10 mouse cellular contexts compared by ENCODE assay signal in genomic region chr4:116015996-116016395, GRCm38 (mm10). TPM values are rescaled to one million over a fixed set of nuclear protein-coding genes. Genes with fewer than 3 reads are reported as not detected.
A peak's percentile ranks its signal among the peaks of the same experiment; 100 is the strongest.
DNase-seq lines count a peak whose midpoint lies in the region; ATAC-seq and TF ChIP-seq lines count a peak whose summit lies in the region.
"Had no signal": no experiment of that assay in that cellular context is flagged by ENCODE, and none has a peak within 500 bp of the region (broad histone marks: within the 10 kb centered on the region; RNA-seq: fewer than 3 reads in every experiment).

No protein-coding gene starts in this region.

- no peaks in the 10 kb centered on the region for H3K36me3 ChIP-seq in lung, embryonic 14.5 days (ENCODE audit: insufficient read depth)
- no peaks in the 10 kb centered on the region for H3K36me3 ChIP-seq in hindbrain, embryonic 16.5 days (ENCODE audit: control insufficient read depth, insufficient read depth, low read length)
- H3K36me3 ChIP-seq in midbrain, postnatal 0 days (ENCODE audit: insufficient read depth, low read length), result no peaks in the 10 kb centered on the region
- H3K36me3 ChIP-seq in heart, adult 2 months (ENCODE audit: control insufficient read depth, insufficient read depth, low read length), result no peaks in the 10 kb centered on the region
- H3K36me3 ChIP-seq: embryonic facial prominence, embryonic 13.5 days had no signal

- no peak overlapping the region for H3K4me3 ChIP-seq in lung, embryonic 14.5 days (ENCODE audit: low read depth, low read length)
- no peak overlapping the region; the same call in 1 of the 2 replicates for H3K4me3 ChIP-seq in hindbrain, embryonic 16.5 days (ENCODE audit: low read length)
- H3K4me3 ChIP-seq in midbrain, postnatal 0 days (ENCODE audit: low read depth, low read length), result 0 out of 2 replicates have a peak overlapping the region, but pooled peaks have one; percentile 82
- no peak overlapping the region for H3K4me3 ChIP-seq in heart, adult 2 months

- TF ChIP-seq EP300 in heart, adult 2 months (IDR thresholded peaks at IDR 0.05; ENCODE audit: insufficient read depth, low read depth, low read length), result no peak

- H3K4me2 ChIP-seq in lung, embryonic 14.5 days, result peak overlapping the region; percentile 87; the same call in 1 of the 2 replicates
- H3K4me2 ChIP-seq in hindbrain, embryonic 16.5 days (ENCODE audit: low read length), result peak overlapping the region; percentile 95
- H3K4me2 ChIP-seq in midbrain, postnatal 0 days (ENCODE audit: low read depth, low read length, poor library complexity, severe bottlenecking), result peak overlapping the region; percentile 84

- no peaks in the 10 kb centered on the region for H3K4me1 ChIP-seq in lung, embryonic 14.5 days (ENCODE audit: insufficient read depth)
- peaks cover 4% of the 10 kb centered on the region for H3K4me1 ChIP-seq in hindbrain, embryonic 16.5 days (ENCODE audit: control insufficient read depth, insufficient read depth, low read depth, low read length)
- peaks cover 4% of the 10 kb centered on the region; the same call in 1 of the 2 replicates for H3K4me1 ChIP-seq in midbrain, postnatal 0 days (ENCODE audit: insufficient read depth, low read length)
- H3K4me1 ChIP-seq in heart, adult 2 months (ENCODE audit: control insufficient read depth, insufficient read depth, low read length), result no peaks in the 10 kb centered on the region

- no peak overlapping the region for H3K9ac ChIP-seq in lung, embryonic 14.5 days
- no peak overlapping the region for H3K9ac ChIP-seq in hindbrain, embryonic 16.5 days (ENCODE audit: low read depth, low read length)
- H3K9ac ChIP-seq in midbrain, postnatal 0 days (replicated peaks; ENCODE audit: low read length, poor library complexity, severe bottlenecking), result no peak overlapping the region
- no peak overlapping the region for H3K9ac ChIP-seq in heart, adult 2 months (ENCODE audit: low read depth, low read length)
- H3K9ac ChIP-seq: embryonic facial prominence, embryonic 13.5 days had no signal

- no peaks in the 10 kb centered on the region for H3K9me3 ChIP-seq in lung, embryonic 14.5 days (ENCODE audit: low read depth, low read length)
- H3K9me3 ChIP-seq in hindbrain, embryonic 16.5 days (ENCODE audit: control insufficient read depth, low read length), result no peaks in the 10 kb centered on the region
- H3K9me3 ChIP-seq in midbrain, postnatal 0 days (ENCODE audit: low read length), result no peaks in the 10 kb centered on the region
- H3K9me3 ChIP-seq: embryonic facial prominence, embryonic 13.5 days had no signal

- H3K27me3 ChIP-seq in lung, embryonic 14.5 days (ENCODE audit: insufficient read depth, low read length), result peaks cover 51% of the 10 kb centered on the region
- H3K27me3 ChIP-seq in hindbrain, embryonic 16.5 days (replicated peaks; ENCODE audit: control insufficient read depth, insufficient read depth, low read length), result peaks cover 7% of the 10 kb centered on the region
- H3K27me3 ChIP-seq in midbrain, postnatal 0 days (ENCODE audit: insufficient read depth, low read length), result peaks cover 13% of the 10 kb centered on the region; the same call in 1 of the 2 replicates
- H3K27me3 ChIP-seq in heart, adult 2 months (ENCODE audit: control insufficient read depth, insufficient read depth, low read length), result peaks cover 5% of the 10 kb centered on the region

- TF ChIP-seq CTCF in lung, embryonic 14.5 days (IDR thresholded peaks at IDR 0.05; ENCODE audit: low read depth), result no peak
- no peak for TF ChIP-seq CTCF in midbrain, postnatal 0 days (IDR thresholded peaks at IDR 0.05)
- TF ChIP-seq CTCF in heart, adult 2 months (IDR thresholded peaks at IDR 0.05), result no peak

- H3K79me2 ChIP-seq in heart, adult 2 months (replicated peaks; ENCODE audit: control insufficient read depth, insufficient read depth, low read length), result no peaks in the 10 kb centered on the region

- ATAC-seq in lung, embryonic 14.5 days (ENCODE audit: insufficient read depth), result no peak
- no peak for ATAC-seq in hindbrain, embryonic 16.5 days
- no peak for ATAC-seq in midbrain, postnatal 0 days (ENCODE audit: low FRiP score)

- intact Hi-C loops in heart, adult 2 months (cut with DNase I), result no loop called here

- peak; percentile 40 for DNase-seq in cerebellum, adult 11 months
- no peak for DNase-seq in cerebellum, postnatal 4 days (ENCODE audit: low spot score in 2 of 2)
- no peak for DNase-seq in lung, embryonic 14.5 days
- no peak for DNase-seq in lung, postnatal 10 days
- no peak for DNase-seq in midbrain, postnatal 0 days (ENCODE audit: low spot score)
- no peak for DNase-seq in adrenal gland, postnatal 4 days (ENCODE audit: low spot score in 2 of 2)
- DNase-seq in heart, adult 2 months, result no peak
- DNase-seq: heart, adult 18-20 months had no signal

- 48% methylated on average over 8 of the region's 8 CpGs for WGBS in lung, embryonic 14.5 days
- WGBS in hindbrain, embryonic 16.5 days, result 77% methylated on average over 8 of the region's 8 CpGs
- WGBS in midbrain, postnatal 0 days, result 68% methylated on average over 8 of the region's 8 CpGs
- WGBS in heart, adult 2 months, result 72% methylated on average over 8 of the region's 8 CpGs

- TF ChIP-seq POLR2A in heart, adult 2 months (IDR thresholded peaks at IDR 0.05; ENCODE audit: insufficient read depth, low read depth, low read length), result no peak

- H3K27ac ChIP-seq in lung, embryonic 14.5 days (ENCODE audit: low read depth), result no peak overlapping the region
- H3K27ac ChIP-seq in hindbrain, embryonic 16.5 days (ENCODE audit: low read depth, low read length), result no peak overlapping the region
- H3K27ac ChIP-seq in midbrain, postnatal 0 days (ENCODE audit: low read depth, low read length), result no peak overlapping the region
- H3K27ac ChIP-seq in heart, adult 2 months, result no peak overlapping the region
- H3K27ac ChIP-seq: embryonic facial prominence, embryonic 13.5 days had no signal

RNA-seq across cellular contexts. Expression of gene Faah, which starts 1.7 kb away (rescaled TPM):
- polyA plus RNA-seq in lung, embryonic 14.5 days (2014; fragmentation: Nextera tagmentation; extraction: Ambion mirVana), result 6.3 and 8.0 TPM in 2 replicates
- polyA plus RNA-seq in hindbrain, embryonic 16.5 days (2015; fragmentation: Nextera tagmentation; extraction: Ambion mirVana), result 23.8 and 27.5 TPM in 2 replicates
- total RNA-seq in midbrain, postnatal 0 days (2014; rRNA removed), result 25.8 and 43.1 TPM in 2 replicates
- 30.6 and 31.2 TPM in 2 replicates for polyA plus RNA-seq in midbrain, postnatal 0 days (2015; fragmentation: Nextera tagmentation; extraction: Ambion mirVana)
- total RNA-seq in adrenal gland, postnatal 4 days (2021), result 10 to 100 TPM in 1 of 2 experiments, 1 to 10 TPM in 1; 10.0 to 10.3 TPM
- total RNA-seq in heart, adult 2 months (2021), result under 1 TPM; 0.14 to 0.23 TPM
- 0.53 and 1.4 TPM in 2 replicates for polyA plus RNA-seq in heart, adult 2 months (2012; rRNA removed)

RNA-seq across cellular contexts. Expression of gene Nsun4, which starts 37.7 kb away (rescaled TPM):
- 21.9 and 24.5 TPM in 2 replicates for polyA plus RNA-seq in lung, embryonic 14.5 days (2014; fragmentation: Nextera tagmentation; extraction: Ambion mirVana)
- 11.9 and 12.1 TPM in 2 replicates for polyA plus RNA-seq in hindbrain, embryonic 16.5 days (2015; fragmentation: Nextera tagmentation; extraction: Ambion mirVana)
- total RNA-seq in midbrain, postnatal 0 days (2014; rRNA removed), result 8.7 and 10.9 TPM in 2 replicates
- polyA plus RNA-seq in midbrain, postnatal 0 days (2015; fragmentation: Nextera tagmentation; extraction: Ambion mirVana), result 8.7 and 8.9 TPM in 2 replicates
- 10 to 100 TPM; 27.8 to 28.7 TPM for total RNA-seq in adrenal gland, postnatal 4 days (2021)
- 10 to 100 TPM; 24.3 to 28.4 TPM for total RNA-seq in heart, adult 2 months (2021)
- 24.9 and 37.0 TPM in 2 replicates for polyA plus RNA-seq in heart, adult 2 months (2012; rRNA removed)

RNA-seq across cellular contexts. Expression of gene Uqcrh, which starts 58.9 kb away (rescaled TPM):
- polyA plus RNA-seq in lung, embryonic 14.5 days (2014; fragmentation: Nextera tagmentation; extraction: Ambion mirVana), result 466 and 476 TPM in 2 replicates
- 427 and 492 TPM in 2 replicates for polyA plus RNA-seq in hindbrain, embryonic 16.5 days (2015; fragmentation: Nextera tagmentation; extraction: Ambion mirVana)
- 247 and 307 TPM in 2 replicates for total RNA-seq in midbrain, postnatal 0 days (2014; rRNA removed)
- 429 and 468 TPM in 2 replicates for polyA plus RNA-seq in midbrain, postnatal 0 days (2015; fragmentation: Nextera tagmentation; extraction: Ambion mirVana)
- 100 to 1,000 TPM; 468 to 515 TPM for total RNA-seq in adrenal gland, postnatal 4 days (2021)
- total RNA-seq in heart, adult 2 months (2021), result 1,000 to 10,000 TPM; 1,648 to 1,969 TPM
- 736 and 1,429 TPM in 2 replicates for polyA plus RNA-seq in heart, adult 2 months (2012; rRNA removed)

RNA-seq across cellular contexts. Expression of gene Lrrc41, which starts 59.1 kb away (rescaled TPM):
- polyA plus RNA-seq in lung, embryonic 14.5 days (2014; fragmentation: Nextera tagmentation; extraction: Ambion mirVana), result 77.2 and 82.6 TPM in 2 replicates
- polyA plus RNA-seq in hindbrain, embryonic 16.5 days (2015; fragmentation: Nextera tagmentation; extraction: Ambion mirVana), result 72.1 and 78.4 TPM in 2 replicates
- 103 and 129 TPM in 2 replicates for total RNA-seq in midbrain, postnatal 0 days (2014; rRNA removed)
- polyA plus RNA-seq in midbrain, postnatal 0 days (2015; fragmentation: Nextera tagmentation; extraction: Ambion mirVana), result 70.0 and 71.6 TPM in 2 replicates
- total RNA-seq in adrenal gland, postnatal 4 days (2021), result 10 to 100 TPM; 70.4 to 74.7 TPM
- 10 to 100 TPM; 22.0 to 24.9 TPM for total RNA-seq in heart, adult 2 months (2021)
- 27.1 and 32.6 TPM in 2 replicates for polyA plus RNA-seq in heart, adult 2 months (2012; rRNA removed)
